Mouse (Mus musculus) left cerebral cortex, postnatal 36 days (tissue): Measurements from ENCODE around the gene Dnm1. TPM values are rescaled to one million over a fixed set of nuclear protein-coding genes. Genes with fewer than 3 reads are reported as not detected.
A peak's percentile ranks its signal among the peaks of the same experiment; 100 is the strongest.

Source experiments
- DNase-seq, 2 experiments: peaks; one replicate each; pipeline ENCODE4 v3.0.0; 2021 to 2022; ENCODE audit warnings: low spot score in 2 of 2, mixed read lengths in 1 of 2
- intact Hi-C: fragments of 180-260 bp; cut with DNase I; formaldehyde crosslinking; loops from one replicate; pipeline ENCODE4 v1.15.1; 2025
- total RNA-seq, 2 experiments: library from RNA; stranded (reverse); gene quantifications; 2 replicates each; pipeline ENCODE4 v1.2.3; 2021

The Dnm1 gene
- total RNA-seq = 1,000 to 10,000 TPM; 1,215 to 1,406 TPM

- intact Hi-C loops = no loop called here
- peak; percentile 94 to 95 for DNase-seq
These were observed at the start of gene Dnm1 for GRCm38 (mm10) chr2:32353007-32353542. Dnm1 (minus strand) TSS chr2:32353338.

DNA sequence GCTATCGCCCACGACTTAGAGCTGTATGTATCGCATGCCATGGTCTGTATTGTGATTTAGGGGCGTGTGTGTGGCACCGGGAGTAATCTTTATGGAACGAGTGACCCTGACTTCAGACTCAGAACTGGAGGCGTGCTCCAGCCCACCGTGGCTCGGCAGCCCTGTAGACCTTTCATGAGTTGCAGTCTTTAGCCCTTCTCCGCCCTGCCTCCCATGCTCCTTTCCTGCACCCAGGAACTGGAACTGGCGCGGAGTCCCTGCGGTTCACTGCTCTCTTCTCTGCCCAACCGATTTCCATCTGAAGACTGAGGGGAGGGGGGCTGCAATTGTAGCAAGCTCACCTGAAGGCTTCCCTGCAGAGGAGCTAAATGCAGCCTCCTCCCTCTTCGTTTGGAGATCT lies 43.6 kb upstream of the Dnm1 start:
- no peak for DNase-seq
- intact Hi-C loops = loop anchor here (5.0 kb wide), 1 partner anchor 34 kb away; no protein-coding TSS in a partner anchor

DNA sequence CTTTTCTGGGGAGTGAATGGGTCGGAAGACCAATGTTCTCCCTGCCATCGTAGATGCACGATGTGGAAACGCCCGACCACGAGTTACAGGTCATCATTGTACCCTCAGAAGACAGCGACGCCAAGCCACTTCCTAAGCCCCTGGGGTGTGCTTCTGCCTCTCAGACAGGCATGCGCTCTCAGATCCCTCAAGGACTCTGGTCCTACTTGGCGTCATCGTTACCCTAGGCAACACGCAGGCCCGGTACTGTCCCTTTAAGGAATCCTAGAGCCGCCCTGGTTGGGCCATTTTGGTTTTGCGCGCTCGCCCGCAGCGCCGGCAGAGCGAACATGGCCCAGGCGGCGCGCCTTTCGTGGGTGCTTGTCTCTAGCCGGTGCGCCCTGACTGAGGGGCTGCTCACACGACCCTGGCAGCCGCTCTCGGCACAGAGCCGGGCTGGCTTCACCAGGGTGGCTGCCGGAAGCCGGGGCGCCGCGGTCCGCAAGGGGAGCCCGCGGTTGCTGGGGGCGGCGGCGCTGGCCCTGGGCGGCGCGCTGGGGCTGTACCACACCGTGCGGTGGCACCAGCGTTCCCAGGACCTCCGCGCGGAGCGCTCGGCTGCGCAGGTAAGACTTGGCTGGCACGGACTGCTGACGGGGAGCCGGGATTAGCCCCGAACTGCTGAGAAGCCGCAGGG lies 42.9 kb upstream of the Dnm1 start:
- intact Hi-C loops = loop anchor here (5.0 kb wide), 1 partner anchor 34 kb away; no protein-coding TSS in a partner anchor
- peak; percentile 94 to 95 for DNase-seq

DNA sequence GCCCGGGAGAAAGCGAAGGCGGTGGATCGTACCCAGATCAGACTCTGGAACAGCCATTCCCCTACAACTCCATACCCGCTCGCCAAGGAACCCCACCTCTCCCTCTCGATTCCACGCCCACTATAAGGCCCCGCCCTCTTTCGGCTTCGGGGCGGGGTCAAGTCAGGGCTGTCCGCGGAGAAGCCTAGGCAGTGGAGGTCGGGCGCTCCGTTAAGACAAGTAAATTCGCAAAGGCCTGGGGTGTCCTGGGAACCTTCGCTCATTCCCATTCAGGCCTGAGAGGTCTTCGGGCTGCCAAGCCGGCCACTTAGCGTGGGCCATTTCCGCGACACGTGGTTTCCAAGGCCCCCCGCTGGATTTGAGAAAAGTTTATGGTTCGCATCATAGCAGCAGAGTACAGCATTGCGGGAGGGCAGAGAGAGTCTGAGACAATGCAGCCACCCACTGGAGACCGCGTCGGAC lies 42.4 kb upstream of the Dnm1 start, which contains the start of gene Ptges2:
Ptges2 (plus strand) TSS at position 413 of the 462 bp plus-strand sequence.
- intact Hi-C loops = loop anchor here (5.0 kb wide), 1 partner anchor 33 kb away; no protein-coding TSS in a partner anchor
- peak; percentile 93 for DNase-seq

DNA sequence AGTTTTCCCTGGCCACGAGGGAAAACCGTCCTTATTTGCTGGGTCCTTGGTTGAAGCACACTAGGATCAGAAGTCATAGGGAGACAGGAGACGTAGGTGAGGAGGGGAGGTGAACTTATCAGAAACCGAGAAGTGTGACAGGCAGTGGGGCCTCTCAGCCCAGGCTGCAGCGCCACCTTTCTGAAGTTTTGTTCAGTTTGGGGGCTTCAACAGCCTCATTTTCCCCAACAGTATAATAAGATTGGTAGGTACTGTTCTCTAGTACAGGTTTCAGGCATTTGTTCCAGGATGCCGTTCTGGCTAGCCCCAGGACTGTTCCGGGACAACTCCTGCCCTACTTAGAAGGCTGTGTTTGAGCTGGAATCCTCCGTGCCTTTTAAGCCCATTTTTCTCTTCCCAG lies 41.8 kb upstream of the Dnm1 start:
- DNase-seq = no peak
- intact Hi-C loops = loop anchor here (5.0 kb wide), 1 partner anchor 33 kb away; no protein-coding TSS in a partner anchor

DNA sequence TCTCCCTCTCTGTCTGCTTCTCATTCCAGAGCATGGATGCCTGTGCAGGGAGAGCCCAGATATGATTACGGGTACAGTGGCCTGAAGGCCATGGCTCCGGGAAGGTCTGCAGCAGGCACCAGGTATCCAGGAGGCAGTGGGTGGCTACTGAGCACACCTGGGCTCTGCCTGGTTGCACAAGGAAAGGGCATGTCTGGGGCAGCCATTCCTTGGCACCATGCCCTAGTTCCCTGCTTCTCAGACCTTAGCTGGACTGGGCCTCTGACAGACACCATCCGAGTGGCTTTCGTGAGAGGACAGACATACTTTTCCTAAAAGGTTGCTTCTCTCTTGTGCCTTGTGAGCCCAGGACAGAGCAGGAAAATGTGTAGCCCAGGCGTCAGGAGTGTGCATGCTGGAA lies 38.9 kb upstream of the Dnm1 start:
- DNase-seq = no peak
- intact Hi-C loops = no loop called here

- no peak for DNase-seq
- intact Hi-C loops = no loop called here
These were observed 37.7 kb upstream of the Dnm1 start for GRCm38 (mm10) chr2:32390871-32391270.

- intact Hi-C loops = no loop called here
- no peak for DNase-seq
These were observed 36.0 kb upstream of the Dnm1 start for GRCm38 (mm10) chr2:32389157-32389556.

- DNase-seq = no peak
- intact Hi-C loops = no loop called here
These were observed 34.8 kb upstream of the Dnm1 start, which contains the start of gene Lcn2 for GRCm38 (mm10) chr2:32387706-32388490. Lcn2 (minus strand) TSS chr2:32388252.

DNA sequence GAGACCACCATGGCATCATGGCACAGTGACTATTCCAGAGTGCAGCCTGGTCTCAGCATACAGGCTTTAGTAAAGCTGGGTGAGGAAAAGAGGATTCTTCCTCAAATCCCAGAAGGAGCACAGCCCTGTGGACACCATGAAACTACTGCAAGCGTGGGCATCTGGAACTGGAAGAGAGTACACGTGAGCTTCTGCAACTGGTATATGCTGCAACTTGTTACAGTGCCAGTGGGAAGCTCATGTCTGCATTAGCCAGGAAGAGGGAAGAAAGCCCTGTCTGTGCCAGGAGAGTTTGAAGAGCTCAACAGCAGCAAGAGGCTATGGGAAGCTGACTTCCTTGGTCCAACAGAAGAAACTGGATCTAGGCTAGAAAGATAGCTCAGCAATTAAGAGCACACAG lies 29.6 kb upstream of the Dnm1 start:
- peak in 1 of 2 experiments; percentile 17 for DNase-seq
- intact Hi-C loops = no loop called here

DNA sequence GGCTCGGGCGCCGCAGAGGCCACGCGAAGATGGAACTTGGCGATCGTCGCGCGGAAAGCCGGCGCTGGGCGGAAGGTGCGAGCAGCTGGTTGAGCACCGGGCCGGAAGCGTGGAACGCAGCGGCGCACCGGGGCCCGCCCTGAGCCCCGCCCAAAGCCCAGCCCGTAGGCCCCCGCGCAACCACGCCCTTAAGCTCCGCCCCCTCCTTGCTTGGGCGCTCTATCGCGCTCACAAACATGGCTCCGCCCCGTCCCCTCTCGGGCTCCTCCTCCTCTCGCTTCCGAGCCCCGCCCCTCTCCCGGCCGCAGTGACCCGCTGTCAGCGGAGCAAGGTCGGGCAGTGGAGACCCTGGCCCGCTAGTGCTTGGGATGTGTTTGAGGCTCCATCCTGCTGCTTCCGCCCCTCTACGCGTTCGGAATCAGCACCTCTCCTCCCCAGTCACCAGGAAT lies 28.7 kb upstream of the Dnm1 start, which contains the start of gene 1110008P14Rik:
1110008P14Rik (minus strand) TSS at position 164 of the 449 bp plus-strand sequence.
- intact Hi-C loops = no loop called here

GRCm38 (mm10) chr2:32381141-32381774 lies 28.1 kb upstream of the Dnm1 start:
- intact Hi-C loops = no loop called here
- no peak for DNase-seq

More for the DNA sequence above, 28.7 kb upstream of the Dnm1 start, which contains the start of gene 1110008P14Rik:
- peak; percentile 90 to 94 for DNase-seq

DNA sequence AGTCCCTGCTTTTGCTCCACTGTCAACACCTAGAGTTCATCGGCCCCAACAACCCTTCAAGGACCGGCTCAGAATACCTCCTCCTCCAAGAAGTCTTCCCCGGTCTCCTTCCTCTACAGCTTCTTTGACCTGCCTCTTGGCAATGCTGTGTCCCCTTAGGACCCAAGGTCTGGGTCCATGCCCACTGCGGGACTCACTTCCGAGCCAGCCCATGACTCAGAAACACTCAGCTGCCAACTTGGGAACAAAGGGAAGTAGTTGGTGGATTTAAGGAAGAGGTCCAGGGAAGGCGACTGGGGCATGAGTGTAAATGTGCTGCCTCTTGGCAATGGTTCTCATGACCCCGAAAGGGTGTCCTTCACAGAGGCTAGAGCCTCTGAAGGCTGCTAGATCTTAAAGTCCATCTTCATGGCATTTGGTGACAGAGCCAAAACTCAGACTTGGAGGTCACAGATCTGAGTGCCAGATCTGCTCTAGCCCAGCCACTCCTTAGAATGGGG lies 26.9 kb upstream of the Dnm1 start:
- intact Hi-C loops = no loop called here
- no peak for DNase-seq

DNA sequence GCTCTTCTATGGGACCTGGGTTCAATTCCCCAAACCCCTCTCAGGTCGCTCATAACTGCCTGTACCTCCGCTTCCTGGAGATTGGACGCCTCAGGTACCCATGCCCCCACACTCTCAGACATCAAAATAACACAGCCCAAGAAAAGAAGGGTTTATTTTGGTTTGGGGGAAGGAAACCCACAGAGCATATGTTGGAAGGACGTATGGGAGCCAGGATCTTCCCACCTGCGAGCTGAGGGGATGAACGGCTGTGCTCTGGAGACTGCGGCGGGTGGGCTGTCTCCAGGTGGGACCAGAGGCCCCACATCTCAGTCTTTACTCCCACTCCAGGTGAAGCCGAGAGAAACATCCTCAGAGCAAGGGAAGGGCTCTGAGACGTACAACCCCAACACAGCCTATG lies 23.8 kb upstream of the Dnm1 start:
- peak; percentile 51 to 73 for DNase-seq
- intact Hi-C loops = no loop called here

DNA sequence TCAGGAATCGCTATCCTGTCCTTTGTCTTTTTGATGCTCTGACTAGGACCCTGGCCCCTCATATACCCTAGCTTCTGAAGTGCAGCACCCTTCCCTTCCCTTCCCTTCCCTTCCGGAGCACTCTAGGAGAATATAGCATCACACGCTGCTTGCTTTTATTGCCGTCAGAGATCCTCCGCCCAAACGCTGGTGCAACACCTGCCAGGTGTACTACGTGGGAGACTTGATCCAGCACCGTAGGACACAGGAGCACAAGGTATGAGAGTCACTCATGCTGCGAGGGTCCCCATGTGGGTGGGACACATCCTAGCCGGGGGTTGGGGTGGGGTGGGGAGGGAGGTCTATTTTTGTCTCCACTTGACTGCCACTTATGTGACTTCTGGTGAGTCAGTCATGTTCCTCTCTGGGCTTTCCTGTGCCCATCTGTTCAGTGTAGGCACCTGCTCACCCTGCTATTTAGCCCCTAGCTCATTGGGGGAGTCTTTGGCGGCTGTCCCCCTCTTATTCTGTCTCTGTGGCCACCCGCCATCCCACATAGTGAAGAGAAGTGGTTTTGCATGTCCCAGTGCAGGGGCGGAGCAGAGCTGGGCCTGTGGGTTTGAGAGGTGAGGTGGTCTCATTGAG lies 22.3 kb upstream of the Dnm1 start:
- DNase-seq = peak; percentile 50 to 72
- intact Hi-C loops = no loop called here

DNA sequence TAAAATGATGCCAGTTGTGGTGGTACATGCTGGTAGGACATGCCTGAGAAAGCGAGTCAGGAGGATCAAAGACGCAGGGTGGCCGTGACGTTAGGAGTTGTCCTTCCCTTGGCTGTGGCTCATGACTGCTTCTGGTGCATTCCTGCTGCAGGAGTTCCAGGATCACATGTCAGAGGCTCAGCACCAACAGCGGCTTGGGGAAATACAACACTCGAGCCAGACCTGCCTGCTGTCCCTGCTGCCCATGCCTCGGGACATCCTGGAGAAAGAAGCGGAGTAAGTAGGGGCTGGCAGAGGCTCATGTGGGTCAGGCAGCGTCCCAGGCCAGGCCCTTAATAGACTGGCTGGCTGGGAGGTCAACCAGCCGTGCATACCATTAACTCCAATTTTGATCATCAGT lies 21.1 kb upstream of the Dnm1 start:
- intact Hi-C loops = no loop called here
- DNase-seq = no peak

- no peak for DNase-seq
- intact Hi-C loops = no loop called here
These were observed 14.2 kb upstream of the Dnm1 start for GRCm38 (mm10) chr2:32367315-32367714.

GRCm38 (mm10) chr2:32364121-32364520 lies 11.0 kb upstream of the Dnm1 start:
- DNase-seq = no peak
- intact Hi-C loops = loop anchor here (5.0 kb wide), 1 partner anchor 33 kb away; the partner anchor contains the start of gene Ptges2
